Mouse (Mus musculus): ENCODE measurements around the gene Wipi1. TPM values are rescaled to one million over a fixed set of nuclear protein-coding genes. Genes with fewer than 3 reads are reported as not detected.
"Not testable (repeated sequence)": the region's sequence is repeated elsewhere in the genome, so short reads cannot be mapped to it uniquely, and the experiment has no call there.

The Wipi1 gene
- polyA plus RNA-seq (2012; rRNA removed) = 37.5 and 38.1 TPM in 2 replicates
- 36.9 and 37.9 TPM in 2 replicates for polyA plus RNA-seq (2014; fragmentation: Nextera tagmentation; extraction: Ambion mirVana)

DNA sequence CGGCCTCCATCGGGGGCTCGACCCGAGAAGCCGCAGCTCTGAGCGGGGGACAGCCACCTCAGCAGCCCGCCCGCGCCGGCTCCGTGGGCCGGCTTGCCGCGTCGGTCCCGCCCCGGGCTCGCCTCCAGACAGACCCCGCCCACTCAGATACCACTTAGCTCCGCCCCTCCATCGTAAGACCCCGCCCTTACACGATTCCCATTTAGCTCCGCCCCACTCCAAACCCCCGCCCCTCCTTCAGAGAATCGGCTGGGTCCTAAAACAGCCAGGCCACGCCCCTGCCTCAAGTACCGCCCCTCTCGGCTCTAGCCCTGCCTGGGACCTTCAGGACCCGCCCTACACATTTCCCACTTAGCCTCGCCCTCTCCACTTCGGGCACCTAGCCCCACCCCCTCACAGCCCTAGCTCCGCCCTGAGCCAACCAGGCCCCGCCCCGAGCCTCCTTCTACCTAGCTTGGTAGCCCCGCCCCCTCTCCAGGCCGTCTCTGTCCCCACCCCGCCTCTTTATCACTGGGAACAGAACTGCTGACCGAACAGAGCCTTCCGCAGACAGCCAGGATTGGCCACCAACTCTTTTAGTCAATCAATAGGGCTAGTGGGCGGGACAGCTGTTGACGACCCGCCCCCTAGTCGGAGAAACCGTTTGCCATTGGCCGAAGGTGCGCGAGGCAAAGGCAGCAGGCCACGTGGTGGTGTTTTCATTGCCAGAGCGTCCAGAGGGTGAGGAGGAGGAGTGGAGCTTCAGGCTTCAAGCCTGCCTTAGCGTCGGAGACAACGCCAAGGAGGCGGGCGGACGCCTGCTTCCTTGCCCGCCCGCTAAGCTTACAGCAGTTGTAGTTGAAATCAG is at the start of gene Wipi1:
TSS of gene Wipi1 (minus strand) at position 665 of the 847 bp plus-strand sequence.
- TF ChIP-seq POLR2A (IDR thresholded peaks at IDR 0.05; ENCODE audit: borderline replicate concordance, extremely low read depth, insufficient read depth, insufficient read length) = no peak
- peaks cover 15% of the 10 kb centered on the region for H3K4me1 ChIP-seq (ENCODE audit: control insufficient read depth, insufficient read depth, low read length)
- ATAC-seq (ENCODE audit: low FRiP score, low read depth) (peak; percentile 95), DNase-seq (ENCODE audit: low spot score) (peak; percentile 98)
- no peaks in the 10 kb centered on the region for H3K27me3 ChIP-seq (ENCODE audit: control insufficient read depth, insufficient read depth, low read length)
- H3K27ac ChIP-seq (replicated peaks; ENCODE audit: low read depth, low read length) = peak within 1 kb of the TSS; percentile 79
- H3K4me3 ChIP-seq (replicated peaks; ENCODE audit: low read length) = peak within 1 kb of the TSS; percentile 83
- no peaks in the 10 kb centered on the region for H3K9me3 ChIP-seq (ENCODE audit: control insufficient read depth, low read length)
- H3K36me3 ChIP-seq (ENCODE audit: control insufficient read depth, insufficient read depth, low read length) = no peaks in the 10 kb centered on the region
- peak within 1 kb of the TSS; percentile 86 for H3K9ac ChIP-seq (ENCODE audit: low read depth, low read length, severe bottlenecking)
- 1% methylated on average over 46 of the region's 58 CpGs for WGBS
- H3K4me2 ChIP-seq (replicated peaks; ENCODE audit: low read depth, low read length, severe bottlenecking) = peak within 1 kb of the TSS; percentile 72

- not testable (repeated sequence) for H3K4me1 ChIP-seq (ENCODE audit: control insufficient read depth, insufficient read depth, low read length); H3K4me2 ChIP-seq (replicated peaks; ENCODE audit: low read depth, low read length, severe bottlenecking); H3K27ac ChIP-seq (replicated peaks; ENCODE audit: low read depth, low read length); DNase-seq (ENCODE audit: low spot score); H3K9me3 ChIP-seq (ENCODE audit: control insufficient read depth, low read length); H3K4me3 ChIP-seq (replicated peaks; ENCODE audit: low read length); H3K9ac ChIP-seq (ENCODE audit: low read depth, low read length, severe bottlenecking); ATAC-seq (ENCODE audit: low FRiP score, low read depth); H3K27me3 ChIP-seq (ENCODE audit: control insufficient read depth, insufficient read depth, low read length)
- 94% methylated on average over 8 of the region's 8 CpGs for WGBS
- peaks cover 83% of the 10 kb centered on the region for H3K36me3 ChIP-seq (ENCODE audit: control insufficient read depth, insufficient read depth, low read length)
These were observed 48.8 kb upstream of the Wipi1 start for GRCm38 (mm10) chr11:109660526-109660925.

DNA sequence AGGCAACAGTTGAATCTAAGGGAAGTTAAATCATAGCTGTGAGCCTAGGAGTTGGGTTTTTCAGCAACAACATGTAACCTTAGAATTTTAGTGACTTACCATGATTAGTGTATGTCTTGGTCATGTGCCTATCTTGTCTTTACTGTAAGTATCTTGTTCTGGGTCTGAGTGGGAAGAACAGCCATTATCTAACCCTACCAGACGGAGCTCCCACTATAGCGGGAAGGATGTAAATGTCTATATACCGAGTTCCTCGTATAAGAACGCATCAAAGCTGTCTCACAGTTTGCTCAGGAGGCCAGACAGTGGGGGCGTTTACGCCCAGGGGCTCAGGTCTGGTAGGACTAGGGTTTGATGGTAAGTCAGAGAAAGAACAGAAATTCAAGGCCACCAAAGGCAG is 44.5 kb upstream of the Wipi1 start:
- ATAC-seq (ENCODE audit: low FRiP score, low read depth) (no peak), DNase-seq (ENCODE audit: low spot score) (no peak)
- no peak overlapping the region for H3K4me3 ChIP-seq (replicated peaks; ENCODE audit: low read length)
- 87% methylated on average over 7 of the region's 7 CpGs for WGBS
- H3K4me2 ChIP-seq (replicated peaks; ENCODE audit: low read depth, low read length, severe bottlenecking) = no peak overlapping the region
- H3K9me3 ChIP-seq (ENCODE audit: control insufficient read depth, low read length) = no peaks in the 10 kb centered on the region
- TF ChIP-seq POLR2A (IDR thresholded peaks at IDR 0.05; ENCODE audit: borderline replicate concordance, extremely low read depth, insufficient read depth, insufficient read length) = no peak
- peaks cover 62% of the 10 kb centered on the region for H3K36me3 ChIP-seq (ENCODE audit: control insufficient read depth, insufficient read depth, low read length)
- no peak overlapping the region for H3K9ac ChIP-seq (ENCODE audit: low read depth, low read length, severe bottlenecking)
- H3K27ac ChIP-seq (replicated peaks; ENCODE audit: low read depth, low read length) = no peak overlapping the region
- H3K4me1 ChIP-seq (ENCODE audit: control insufficient read depth, insufficient read depth, low read length) = peaks cover 10% of the 10 kb centered on the region; the same call in 1 of the 2 replicates
- H3K27me3 ChIP-seq (ENCODE audit: control insufficient read depth, insufficient read depth, low read length) = no peaks in the 10 kb centered on the region

DNA sequence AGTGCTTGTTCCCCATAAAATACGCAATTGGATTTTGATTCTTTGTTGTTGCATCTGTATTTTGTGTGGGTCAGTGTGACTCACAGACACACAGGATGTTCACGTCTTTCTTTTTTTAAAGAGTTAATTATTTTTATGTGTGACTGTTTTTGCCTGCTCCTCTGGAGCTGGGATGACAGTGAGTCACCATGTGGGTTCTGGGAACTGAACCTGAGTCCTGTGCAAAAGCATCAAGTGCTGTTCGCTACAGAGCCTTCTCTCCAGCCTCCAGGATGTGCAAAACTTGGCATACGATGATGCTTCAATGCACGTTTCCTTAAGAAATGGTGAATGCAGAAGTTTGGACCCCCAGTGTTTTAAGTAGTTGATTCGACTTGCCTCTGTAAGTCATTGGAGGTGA is 42.8 kb upstream of the Wipi1 start:
- Histone ChIP-seq H3K9ac (ENCODE audit: low read depth, low read length, severe bottlenecking) (no peak overlapping the region), H3K4me1 (ENCODE audit: control insufficient read depth, insufficient read depth, low read length) (peaks cover 10% of the 10 kb centered on the region; the same call in 1 of the 2 replicates), H3K27me3 (ENCODE audit: control insufficient read depth, insufficient read depth, low read length) (no peaks in the 10 kb centered on the region), H3K27ac (replicated peaks; ENCODE audit: low read depth, low read length) (no peak overlapping the region), H3K4me2 (replicated peaks; ENCODE audit: low read depth, low read length, severe bottlenecking) (no peak overlapping the region), H3K9me3 (ENCODE audit: control insufficient read depth, low read length) (no peaks in the 10 kb centered on the region), H3K4me3 (replicated peaks; ENCODE audit: low read length) (no peak overlapping the region), H3K36me3 (ENCODE audit: control insufficient read depth, insufficient read depth, low read length) (peaks cover 46% of the 10 kb centered on the region)
- WGBS = 85% methylated on average over 6 of the region's 6 CpGs
- no peak for TF ChIP-seq POLR2A (IDR thresholded peaks at IDR 0.05; ENCODE audit: borderline replicate concordance, extremely low read depth, insufficient read depth, insufficient read length)
- ATAC-seq (ENCODE audit: low FRiP score, low read depth) (no peak), DNase-seq (ENCODE audit: low spot score) (no peak)

DNA sequence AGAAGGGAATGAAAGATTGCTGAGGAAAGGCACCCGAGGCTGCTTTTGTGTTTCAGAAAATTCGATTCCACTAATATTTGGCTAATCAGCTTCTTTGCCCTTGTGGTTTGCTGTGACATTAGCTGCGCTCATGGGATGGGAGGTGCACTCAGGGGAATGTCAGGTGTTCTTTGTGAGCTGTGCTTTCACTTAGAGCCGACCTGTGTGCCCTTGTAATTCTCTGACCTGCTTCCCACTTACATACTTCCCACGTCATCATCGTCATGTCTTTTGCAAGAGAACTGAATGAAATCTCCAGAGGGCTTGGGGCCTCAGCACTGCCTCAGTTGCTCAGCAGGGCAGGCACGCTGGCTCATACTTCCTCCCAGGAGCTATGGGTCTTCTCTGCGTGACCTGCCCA is 41.4 kb upstream of the Wipi1 start:
- ATAC-seq (ENCODE audit: low FRiP score, low read depth) (no peak), DNase-seq (ENCODE audit: low spot score) (no peak)
- 0 out of 2 replicates have a peak overlapping the region, but pooled peaks have one; percentile 95 for H3K4me3 ChIP-seq (replicated peaks; ENCODE audit: low read length)
- H3K36me3 ChIP-seq (ENCODE audit: control insufficient read depth, insufficient read depth, low read length) = peaks cover 38% of the 10 kb centered on the region
- 80% methylated on average over 8 of the region's 8 CpGs for WGBS
- H3K27ac ChIP-seq (replicated peaks; ENCODE audit: low read depth, low read length) = no peak overlapping the region
- H3K27me3 ChIP-seq (ENCODE audit: control insufficient read depth, insufficient read depth, low read length) = no peaks in the 10 kb centered on the region
- no peak for TF ChIP-seq POLR2A (IDR thresholded peaks at IDR 0.05; ENCODE audit: borderline replicate concordance, extremely low read depth, insufficient read depth, insufficient read length)
- no peaks in the 10 kb centered on the region for H3K9me3 ChIP-seq (ENCODE audit: control insufficient read depth, low read length)
- H3K9ac ChIP-seq (ENCODE audit: low read depth, low read length, severe bottlenecking) = no peak overlapping the region
- peak overlapping the region; percentile 52 for H3K4me2 ChIP-seq (replicated peaks; ENCODE audit: low read depth, low read length, severe bottlenecking)
- peaks cover 10% of the 10 kb centered on the region; the same call in 1 of the 2 replicates for H3K4me1 ChIP-seq (ENCODE audit: control insufficient read depth, insufficient read depth, low read length)

Measured in limb, embryonic 14.5 days (tissue).